18 mouse cellular contexts compared by ENCODE assay signal in the genomic region with DNA sequence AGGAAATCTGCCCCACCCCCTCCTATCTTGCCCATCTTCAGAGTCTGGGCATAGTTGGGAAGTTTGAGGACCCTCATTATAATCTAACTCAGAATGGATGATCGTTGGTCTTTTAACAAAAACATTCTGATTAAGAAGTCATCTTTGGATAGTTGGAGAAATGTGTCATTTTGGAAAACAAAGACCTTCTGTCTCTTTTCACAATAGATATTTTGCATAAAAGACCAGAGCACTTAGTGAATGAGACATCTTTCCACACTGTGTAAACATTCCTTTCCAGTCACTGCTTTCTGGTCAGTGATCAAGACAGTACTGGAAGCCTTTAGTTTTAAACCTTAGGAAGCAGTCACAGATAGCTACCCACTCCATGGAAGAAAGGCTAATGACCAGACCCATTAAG.
"Had no signal": no experiment of that assay in that cellular context is flagged by ENCODE, and none has a peak within 500 bp of the region (broad histone marks: within the 10 kb centered on the region; RNA-seq: fewer than 3 reads in every experiment).

No protein-coding gene starts in this region.

- H3K9me3 ChIP-seq: limb, embryonic 12.5 days; limb, embryonic 15.5 days; stomach, embryonic 15.5 days had no signal

- DNase-seq: kidney, adult 8-10 months; kidney, postnatal 10 days; kidney, postnatal 36 days; left cerebral cortex, postnatal 4 days; liver, postnatal 0 days; lung, embryonic 14.5 days; midbrain, embryonic 14.5 days; right cerebral cortex, postnatal 25 days; spleen, adult 18-20 months; thymus, postnatal 25 days had no signal

- H3K36me3 ChIP-seq: kidney, embryonic 15.5 days; limb, embryonic 12.5 days; limb, embryonic 15.5 days; stomach, embryonic 15.5 days had no signal

- H3K27ac ChIP-seq: kidney, embryonic 15.5 days; limb, embryonic 12.5 days; limb, embryonic 15.5 days; liver, embryonic 14.5 days; macrophage; stomach, embryonic 15.5 days had no signal

- H3K27me3 ChIP-seq: kidney, embryonic 15.5 days; limb, embryonic 12.5 days; limb, embryonic 15.5 days; stomach, embryonic 15.5 days had no signal

- ATAC-seq: liver, postnatal 0 days; lung, postnatal 0 days had no signal

- H3K9ac ChIP-seq: kidney, embryonic 15.5 days; limb, embryonic 12.5 days; limb, embryonic 15.5 days; liver, embryonic 14.5 days; liver, postnatal 0 days; lung, embryonic 14.5 days; stomach, embryonic 15.5 days had no signal

- H3K4me3 ChIP-seq: kidney, embryonic 15.5 days; limb, embryonic 12.5 days; limb, embryonic 15.5 days; stomach, embryonic 15.5 days had no signal

- H3K4me2 ChIP-seq: kidney, embryonic 15.5 days; limb, embryonic 12.5 days; limb, embryonic 15.5 days; liver, embryonic 11.5 days; lung, embryonic 14.5 days; stomach, embryonic 15.5 days had no signal

- H3K4me1 ChIP-seq: kidney, embryonic 15.5 days; limb, embryonic 12.5 days; limb, embryonic 15.5 days; stomach, embryonic 15.5 days had no signal
